Mouse (Mus musculus): ENCODE measurements around the gene Sumf1. TPM values are rescaled to one million over a fixed set of nuclear protein-coding genes. Genes with fewer than 3 reads are reported as not detected.

The Sumf1 gene
- polyA plus RNA-seq, 1 experiment: 37.6 TPM

DNA sequence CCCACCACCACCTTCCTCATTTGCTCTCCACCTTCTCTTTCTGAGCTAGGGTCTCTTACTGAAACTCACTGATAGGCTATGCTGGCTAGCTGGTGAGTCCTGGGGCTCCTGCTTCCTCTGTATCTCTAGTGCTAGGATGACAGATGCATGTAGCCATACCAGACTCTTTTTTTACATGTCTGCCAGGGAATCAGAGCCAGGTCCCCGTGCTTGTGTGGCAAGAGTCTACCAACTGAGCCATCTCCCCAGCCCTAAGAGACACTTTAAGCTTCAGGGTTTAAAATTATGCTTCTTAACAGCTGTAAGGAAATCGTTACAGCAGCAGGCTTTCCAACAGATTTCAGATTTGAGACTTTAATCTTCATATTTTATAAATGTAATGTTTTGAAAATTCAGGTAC, 111.5 kb downstream of the Sumf1 start:
- no peak for DNase-seq
- H3K36me3 ChIP-seq (ENCODE audit: control insufficient read depth, insufficient read depth, low read length): no peaks in the 10 kb centered on the region; the same call in none of the 2 replicates
- H3K27me3 ChIP-seq (replicated peaks; ENCODE audit: control insufficient read depth, insufficient read depth, low read length): no peaks in the 10 kb centered on the region
- WGBS: 97% methylated on average over 2 of the region's 2 CpGs
- H3K4me3 ChIP-seq (ENCODE audit: insufficient read depth, low read depth, low read length): no peak overlapping the region
- TF ChIP-seq CTCF (conservative IDR thresholded peaks at IDR 0.05; ENCODE audit: insufficient read depth, insufficient read length, low read depth, low read length): no peak
- peaks cover 7% of the 10 kb centered on the region; the same call in 1 of the 2 replicates for H3K4me1 ChIP-seq (ENCODE audit: control insufficient read depth, insufficient read depth, low read length)
- H3K27ac ChIP-seq (ENCODE audit: insufficient read depth, low read depth, low read length): no peak overlapping the region

DNA sequence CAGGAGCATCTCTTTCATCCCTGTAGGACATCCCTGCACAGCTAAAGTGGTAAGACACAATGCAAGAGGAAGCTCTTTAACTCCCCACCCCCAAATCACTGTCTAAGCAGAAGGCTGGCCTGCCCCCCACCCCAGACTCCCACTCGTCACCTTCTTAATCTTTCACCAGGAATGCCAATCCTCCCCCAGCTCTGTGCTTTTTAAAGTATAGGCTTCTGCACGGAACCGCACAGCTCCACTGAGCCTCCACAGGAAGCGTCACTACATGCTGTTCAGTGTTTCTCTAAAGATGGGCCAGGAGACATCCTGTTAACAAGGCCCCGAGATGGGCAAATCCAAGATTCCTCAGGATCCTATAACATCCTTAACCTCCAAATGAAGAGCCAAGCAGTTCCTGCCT, 112.3 kb downstream of the Sumf1 start:
- WGBS: 82% methylated on average over 5 of the region's 5 CpGs
- no peak overlapping the region for H3K27ac ChIP-seq (ENCODE audit: insufficient read depth, low read depth, low read length)
- H3K27me3 ChIP-seq (replicated peaks; ENCODE audit: control insufficient read depth, insufficient read depth, low read length): no peaks in the 10 kb centered on the region
- DNase-seq: no peak
- TF ChIP-seq POLR2A (IDR thresholded peaks at IDR 0.05; ENCODE audit: low read depth, low read length): no peak
- no peaks in the 10 kb centered on the region; the same call in none of the 2 replicates for H3K36me3 ChIP-seq (ENCODE audit: control insufficient read depth, insufficient read depth, low read length)
- peaks cover 7% of the 10 kb centered on the region; the same call in 1 of the 2 replicates for H3K4me1 ChIP-seq (ENCODE audit: control insufficient read depth, insufficient read depth, low read length)
- no peak overlapping the region for H3K4me3 ChIP-seq (ENCODE audit: insufficient read depth, low read depth, low read length)

DNA sequence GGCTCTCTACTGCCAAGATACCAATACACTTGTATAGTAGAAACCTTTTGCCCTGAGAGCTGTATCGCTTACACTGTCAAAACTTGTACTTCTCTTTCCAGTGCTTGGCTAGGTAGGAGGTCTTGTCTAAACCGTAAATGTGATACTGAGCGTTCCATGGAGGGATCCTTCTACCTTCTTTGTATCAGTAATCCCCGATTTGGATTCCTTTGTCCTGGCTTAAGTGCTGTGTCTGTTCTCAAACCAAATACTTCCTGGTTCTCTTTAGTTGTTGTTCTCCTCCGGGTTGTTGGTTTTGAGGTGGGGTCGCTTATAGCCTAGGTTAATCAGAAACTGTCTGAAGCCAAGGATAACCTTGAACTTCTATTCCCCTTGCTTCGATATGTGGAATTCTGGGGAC, 114.4 kb downstream of the Sumf1 start:
- Histone ChIP-seq H3K27me3 (replicated peaks; ENCODE audit: control insufficient read depth, insufficient read depth, low read length) (no peaks in the 10 kb centered on the region), H3K4me3 (ENCODE audit: insufficient read depth, low read depth, low read length) (no peak overlapping the region), H3K27ac (ENCODE audit: insufficient read depth, low read depth, low read length) (no peak overlapping the region), H3K4me1 (ENCODE audit: control insufficient read depth, insufficient read depth, low read length) (peaks cover 4% of the 10 kb centered on the region; the same call in 1 of the 2 replicates), H3K36me3 (ENCODE audit: control insufficient read depth, insufficient read depth, low read length) (no peaks in the 10 kb centered on the region; the same call in none of the 2 replicates)
- WGBS: 91% methylated on average over 7 of the region's 7 CpGs
- no peak for DNase-seq
- TF ChIP-seq CTCF (conservative IDR thresholded peaks at IDR 0.05; ENCODE audit: insufficient read depth, insufficient read length, low read depth, low read length) (no peak), POLR2A (IDR thresholded peaks at IDR 0.05; ENCODE audit: low read depth, low read length) (no peak)

DNA sequence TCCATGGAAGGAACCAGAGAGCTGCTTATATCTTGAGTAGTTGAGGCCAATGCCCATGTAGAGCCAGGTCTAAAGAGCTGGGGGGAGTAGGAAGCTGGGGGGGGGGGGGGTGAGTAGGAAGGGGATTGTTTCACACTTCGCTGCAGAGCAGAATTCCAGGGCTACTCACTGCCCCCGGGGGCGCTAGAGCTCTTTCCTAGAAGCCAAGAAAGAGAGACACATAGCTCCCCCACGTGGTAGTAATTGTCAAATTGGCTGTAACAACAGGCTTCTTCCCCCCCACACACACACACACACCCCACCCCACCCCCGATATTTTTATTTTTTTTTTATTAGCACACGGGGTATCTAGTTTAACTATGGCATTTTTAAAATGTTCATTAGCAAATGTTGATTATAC, 119.8 kb downstream of the Sumf1 start:
- WGBS: 10% methylated on average over 6 of the region's 6 CpGs
- H3K4me3 ChIP-seq (ENCODE audit: insufficient read depth, low read depth, low read length): peak overlapping the region; percentile 100
- peaks cover 6% of the 10 kb centered on the region; the same call in 1 of the 2 replicates for H3K4me1 ChIP-seq (ENCODE audit: control insufficient read depth, insufficient read depth, low read length)
- peak overlapping the region; percentile 91 for H3K27ac ChIP-seq (ENCODE audit: insufficient read depth, low read depth, low read length)
- peak; percentile 86 for DNase-seq
- no peaks in the 10 kb centered on the region for H3K36me3 ChIP-seq (ENCODE audit: control insufficient read depth, insufficient read depth, low read length)
- H3K27me3 ChIP-seq (replicated peaks; ENCODE audit: control insufficient read depth, insufficient read depth, low read length): no peaks in the 10 kb centered on the region
- TF ChIP-seq CTCF (conservative IDR thresholded peaks at IDR 0.05; ENCODE audit: insufficient read depth, insufficient read length, low read depth, low read length) (peak; percentile 61), POLR2A (IDR thresholded peaks at IDR 0.05; ENCODE audit: low read depth, low read length) (no peak)

DNA sequence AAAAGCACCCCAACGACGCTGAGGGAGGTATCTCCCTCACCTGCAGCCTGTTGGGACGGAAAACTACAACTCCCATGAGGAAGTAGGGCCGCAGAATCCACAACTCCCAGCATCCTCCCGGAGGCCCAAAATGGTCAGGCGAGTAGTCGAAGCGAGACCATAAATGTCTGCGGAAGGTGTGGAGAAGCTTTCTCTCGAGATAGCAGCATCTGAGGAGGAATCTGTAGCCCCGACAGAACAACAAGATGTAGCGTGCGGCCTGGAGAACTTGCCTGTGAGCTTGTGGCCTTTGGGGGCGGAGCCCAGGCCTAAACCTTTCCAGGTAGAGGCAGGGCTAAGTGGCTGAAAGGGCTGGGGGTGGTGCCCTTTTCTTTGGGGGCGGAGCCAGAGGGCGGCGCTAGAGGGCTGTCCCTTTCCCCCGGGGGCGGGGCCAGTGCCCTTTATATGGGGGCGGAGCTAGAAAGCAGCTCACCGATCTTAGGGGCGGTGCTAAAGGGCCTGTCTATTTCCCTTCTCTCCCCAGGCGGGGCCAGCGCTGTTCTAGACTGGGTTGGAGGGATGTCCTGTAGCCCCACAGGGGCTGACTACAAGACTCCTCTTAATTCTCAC, 120.4 kb downstream of the Sumf1 start, which contains the start of gene Setmar:
Gene Setmar, plus strand, starts transcription at position 128 of the 609 bp plus-strand sequence.
- peak within 1 kb of the TSS; percentile 100 for H3K27ac ChIP-seq (ENCODE audit: insufficient read depth, low read depth, low read length)
- no peaks in the 10 kb centered on the region for H3K27me3 ChIP-seq (replicated peaks; ENCODE audit: control insufficient read depth, insufficient read depth, low read length)
- WGBS: under 1% methylated on average over 24 of the region's 24 CpGs
- DNase-seq: peak; percentile 98
- TF ChIP-seq POLR2A (IDR thresholded peaks at IDR 0.05; ENCODE audit: low read depth, low read length) (peak; percentile 22), CTCF (conservative IDR thresholded peaks at IDR 0.05; ENCODE audit: insufficient read depth, insufficient read length, low read depth, low read length) (no peak)
- no peaks in the 10 kb centered on the region for H3K36me3 ChIP-seq (ENCODE audit: control insufficient read depth, insufficient read depth, low read length)
- H3K4me3 ChIP-seq (ENCODE audit: insufficient read depth, low read depth, low read length): peak within 1 kb of the TSS; percentile 100
- peaks cover 6% of the 10 kb centered on the region; the same call in 1 of the 2 replicates for H3K4me1 ChIP-seq (ENCODE audit: control insufficient read depth, insufficient read depth, low read length)

DNA sequence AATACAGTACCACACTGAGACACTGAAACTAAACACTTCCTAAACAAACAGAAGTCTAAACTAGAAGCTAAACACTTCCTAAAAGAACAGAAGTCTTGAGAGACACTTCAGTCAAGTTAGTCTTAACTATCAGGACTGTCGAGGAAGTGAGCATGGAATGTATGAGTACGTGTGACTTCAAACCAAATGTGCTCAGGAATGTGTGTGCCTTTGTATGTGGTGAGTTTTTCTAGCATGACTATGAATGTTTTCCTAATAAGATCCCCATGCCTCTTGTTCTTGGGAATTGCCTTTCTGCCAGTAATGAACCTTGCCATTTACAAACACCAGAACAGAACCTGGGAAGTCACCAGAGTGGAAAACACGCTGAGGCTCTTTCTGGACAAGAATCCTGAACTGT, 124.3 kb downstream of the Sumf1 start:
- Histone ChIP-seq H3K4me1 (ENCODE audit: control insufficient read depth, insufficient read depth, low read length) (peaks cover 6% of the 10 kb centered on the region; the same call in 1 of the 2 replicates), H3K36me3 (ENCODE audit: control insufficient read depth, insufficient read depth, low read length) (no peaks in the 10 kb centered on the region), H3K27me3 (replicated peaks; ENCODE audit: control insufficient read depth, insufficient read depth, low read length) (no peaks in the 10 kb centered on the region), H3K4me3 (ENCODE audit: insufficient read depth, low read depth, low read length) (no peak overlapping the region), H3K27ac (ENCODE audit: insufficient read depth, low read depth, low read length) (no peak overlapping the region)
- DNase-seq: no peak
- TF ChIP-seq POLR2A (IDR thresholded peaks at IDR 0.05; ENCODE audit: low read depth, low read length) (no peak), CTCF (conservative IDR thresholded peaks at IDR 0.05; ENCODE audit: insufficient read depth, insufficient read length, low read depth, low read length) (no peak)
- WGBS: 57% methylated on average over 3 of the region's 3 CpGs

DNA sequence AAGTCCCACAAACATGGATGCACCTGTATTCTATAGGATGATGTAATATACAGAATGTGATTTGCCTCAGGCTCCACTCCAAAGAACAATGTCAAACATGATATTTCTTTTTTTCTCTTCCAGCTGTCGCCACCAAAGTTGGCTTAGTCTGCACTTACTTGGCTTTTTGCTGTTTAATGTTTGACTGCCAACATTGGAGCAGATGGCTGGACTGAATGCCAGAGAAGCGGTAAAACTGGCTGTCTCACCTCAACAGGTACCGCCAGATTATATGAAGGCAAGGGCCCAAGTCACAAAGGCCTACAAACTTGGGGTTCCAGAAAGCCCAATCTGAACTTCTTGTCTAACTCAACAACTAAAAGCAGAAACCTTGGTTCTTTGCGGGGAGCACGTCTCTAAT, 127.3 kb downstream of the Sumf1 start:
- Histone ChIP-seq H3K4me3 (ENCODE audit: insufficient read depth, low read depth, low read length) (no peak overlapping the region), H3K36me3 (ENCODE audit: control insufficient read depth, insufficient read depth, low read length) (no peaks in the 10 kb centered on the region), H3K27me3 (replicated peaks; ENCODE audit: control insufficient read depth, insufficient read depth, low read length) (no peaks in the 10 kb centered on the region), H3K27ac (ENCODE audit: insufficient read depth, low read depth, low read length) (no peak overlapping the region), H3K4me1 (ENCODE audit: control insufficient read depth, insufficient read depth, low read length) (no peaks in the 10 kb centered on the region)
- TF ChIP-seq POLR2A (IDR thresholded peaks at IDR 0.05; ENCODE audit: low read depth, low read length) (no peak), CTCF (conservative IDR thresholded peaks at IDR 0.05; ENCODE audit: insufficient read depth, insufficient read length, low read depth, low read length) (no peak)
- 45% methylated on average over 5 of the region's 5 CpGs for WGBS
- peak; percentile 55 for DNase-seq
